In the genomic region with DNA sequence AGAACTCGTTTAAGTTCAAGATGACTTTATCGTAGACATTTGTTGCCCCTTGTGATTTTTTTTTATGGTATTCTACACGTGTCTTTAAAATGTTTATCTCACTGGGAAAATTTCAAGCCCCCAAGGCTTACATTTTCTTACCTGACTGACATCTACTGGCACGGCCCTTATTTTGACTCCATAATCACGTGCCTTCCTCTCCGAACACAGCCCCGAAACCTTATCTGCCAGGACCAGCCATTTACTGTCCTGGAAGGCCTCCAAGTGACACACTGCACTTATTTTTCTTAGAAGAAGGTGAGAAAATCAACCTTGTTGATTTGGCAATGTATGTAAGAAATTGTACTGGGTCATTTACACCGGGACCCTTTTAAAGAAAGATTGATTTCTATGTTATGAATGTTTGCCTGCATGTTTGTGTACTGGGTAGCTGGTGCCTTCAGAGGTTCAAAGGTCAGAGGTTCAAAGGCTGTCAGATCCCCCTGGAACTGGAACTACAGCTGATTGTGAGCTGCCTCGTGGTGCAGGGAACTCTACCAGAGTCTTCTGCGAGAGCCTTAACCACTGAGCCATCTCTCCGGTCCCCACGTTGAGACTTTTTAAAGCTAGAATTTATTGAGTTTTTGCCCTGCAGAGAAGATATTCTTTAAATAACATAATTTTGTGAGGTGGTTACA, we compare ENCODE assay signal across 17 mouse cellular contexts. TPM values are rescaled to one million over a fixed set of nuclear protein-coding genes. Genes with fewer than 3 reads are reported as not detected.
A peak's percentile ranks its signal among the peaks of the same experiment; 100 is the strongest.
DNase-seq lines count a peak whose midpoint lies in the region; ATAC-seq and TF ChIP-seq lines count a peak whose summit lies in the region.
"Had no signal": no experiment of that assay in that cellular context is flagged by ENCODE, and none has a peak within 500 bp of the region (broad histone marks: within the 10 kb centered on the region; RNA-seq: fewer than 3 reads in every experiment).

No protein-coding gene starts in this region.

- H3K9me3 ChIP-seq in limb, embryonic 12.5 days: no peaks in the 10 kb centered on the region
- H3K9me3 ChIP-seq in limb, embryonic 10.5 days (replicated peaks): no peaks in the 10 kb centered on the region
- no peaks in the 10 kb centered on the region for H3K9me3 ChIP-seq in liver, embryonic 14.5 days (ENCODE audit: control insufficient read depth, low read length)
- H3K9me3 ChIP-seq: forebrain, embryonic 12.5 days; lung, embryonic 15.5 days had no signal

- H3K9ac ChIP-seq in limb, embryonic 12.5 days (replicated peaks): no peak overlapping the region
- H3K9ac ChIP-seq in liver, embryonic 14.5 days (replicated peaks): peak overlapping the region; percentile 50
- H3K9ac ChIP-seq: forebrain, embryonic 12.5 days; hindbrain, embryonic 14.5 days; lung, embryonic 15.5 days had no signal

- no peak for TF ChIP-seq CTCF in liver, embryonic 14.5 days (IDR thresholded peaks at IDR 0.05; ENCODE audit: low read depth)

- peak; percentile 91 for TF ChIP-seq EP300 in liver, embryonic 14.5 days (IDR thresholded peaks at IDR 0.05; ENCODE audit: low read depth)

- H3K4me1 ChIP-seq in limb, embryonic 12.5 days (replicated peaks): peaks cover 5% of the 10 kb centered on the region
- peaks cover 7% of the 10 kb centered on the region for H3K4me1 ChIP-seq in limb, embryonic 10.5 days
- peaks cover 45 to 53% of the 10 kb centered on the region in 2 experiments for H3K4me1 ChIP-seq in liver, embryonic 14.5 days (replicated peaks; ENCODE audit: control insufficient read depth in 2 of 2, insufficient read depth in 2 of 2, low read length in 1 of 2)

- H3K4me2 ChIP-seq in limb, embryonic 12.5 days: no peak overlapping the region
- peak overlapping the region; percentile 61 for H3K4me2 ChIP-seq in liver, embryonic 14.5 days (ENCODE audit: low read depth)
- H3K4me2 ChIP-seq: forebrain, embryonic 12.5 days; hindbrain, embryonic 14.5 days; lung, embryonic 15.5 days had no signal

- no peaks in the 10 kb centered on the region for H3K27me3 ChIP-seq in limb, embryonic 12.5 days
- no peaks in the 10 kb centered on the region for H3K27me3 ChIP-seq in limb, embryonic 10.5 days (ENCODE audit: low read depth, poor library complexity, severe bottlenecking)
- no peaks in the 10 kb centered on the region for H3K27me3 ChIP-seq in liver, embryonic 14.5 days (ENCODE audit: control insufficient read depth, insufficient read depth, low read length)
- H3K27me3 ChIP-seq: forebrain, embryonic 12.5 days; lung, embryonic 15.5 days had no signal

- ATAC-seq in limb, embryonic 12.5 days (ENCODE audit: insufficient number of reproducible peaks, insufficient read depth, low FRiP score, low TSS enrichment, low read depth): no peak
- peak; percentile 33; the same call in 1 of the 2 replicates for ATAC-seq in common myeloid progenitor, adult 5-6 weeks (replicated peaks; ENCODE audit: low read depth, poor library complexity, severe bottlenecking)
- peak; percentile 73 for ATAC-seq in liver, embryonic 14.5 days (ENCODE audit: insufficient read depth)
- ATAC-seq: CD4-positive, CD25-positive, alpha-beta regulatory T cell, adult 4 months; intestine, postnatal 0 days had no signal

- no peak overlapping the region for H3K4me3 ChIP-seq in limb, embryonic 12.5 days (replicated peaks)
- no peak overlapping the region for H3K4me3 ChIP-seq in limb, embryonic 10.5 days
- peak overlapping the region in 1 of 2 experiments; percentile 21; a peak in 1 of 4 replicates for H3K4me3 ChIP-seq in liver, embryonic 14.5 days (ENCODE audit: insufficient read depth in 1 of 2, low read depth in 2 of 2, low read length in 2 of 2)
- H3K4me3 ChIP-seq: forebrain, embryonic 12.5 days; lung, embryonic 15.5 days had no signal

- no peak for DNase-seq in limb, embryonic 10.5 days (ENCODE audit: low spot score)
- peak; percentile 90 to 94 (median 90) for DNase-seq in liver, embryonic 14.5 days (ENCODE audit: low read depth in 3 of 3, low spot score in 3 of 3)
- peak; percentile 83 to 85 for DNase-seq in spleen, postnatal 4 days (ENCODE audit: low spot score in 2 of 2)
- DNase-seq in gastrocnemius, postnatal 4 days (ENCODE audit: low spot score in 2 of 2): no peak
- no peak for DNase-seq in cerebellum, adult 11 months
- DNase-seq in right cerebral cortex, postnatal 4 days: no peak
- DNase-seq: cerebellum, adult 9-10 months; kidney, postnatal 36 days; thymus, postnatal 36 days had no signal

- no peaks in the 10 kb centered on the region for H3K36me3 ChIP-seq in limb, embryonic 12.5 days
- no peaks in the 10 kb centered on the region for H3K36me3 ChIP-seq in limb, embryonic 10.5 days
- H3K36me3 ChIP-seq in liver, embryonic 14.5 days (replicated peaks; ENCODE audit: control insufficient read depth, insufficient read depth, low read depth): no peaks in the 10 kb centered on the region
- H3K36me3 ChIP-seq: forebrain, embryonic 12.5 days; lung, embryonic 15.5 days had no signal

- 77% methylated on average over 12 of the region's 12 CpGs for WGBS in limb, embryonic 12.5 days
- WGBS in limb, embryonic 10.5 days: 85% methylated on average over 12 of the region's 12 CpGs
- WGBS in liver, embryonic 14.5 days (ENCODE audit: insufficient replicate concordance): 25% methylated on average over 12 of the region's 12 CpGs

- H3K27ac ChIP-seq in limb, embryonic 12.5 days: 0 out of 2 replicates have a peak overlapping the region, but pooled peaks have one; percentile 7
- no peak overlapping the region for H3K27ac ChIP-seq in limb, embryonic 10.5 days
- peak overlapping the region; percentile 96 for H3K27ac ChIP-seq in liver, embryonic 14.5 days
- H3K27ac ChIP-seq: forebrain, embryonic 12.5 days; hindbrain, embryonic 14.5 days; lung, embryonic 15.5 days had no signal

RNA-seq across cellular contexts. Expression of gene Bpgm, which starts 4.4 kb away (rescaled TPM):
- 51.0 and 51.5 TPM in 2 replicates for polyA plus RNA-seq in limb, embryonic 12.5 days (2016; fragmentation: Nextera tagmentation; extraction: Ambion mirVana)
- polyA plus RNA-seq in limb, embryonic 10.5 days (2016; fragmentation: Nextera tagmentation; extraction: Ambion mirVana): 46.7 and 49.5 TPM in 2 replicates
- 26.4 and 27.2 TPM in 2 replicates for total RNA-seq in common myeloid progenitor, adult 5-6 weeks (2017)
- polyA plus RNA-seq in liver, embryonic 14.5 days (2012; rRNA removed): 84.9 and 140 TPM in 2 replicates
- 136 and 143 TPM in 2 replicates for polyA plus RNA-seq in liver, embryonic 14.5 days (2014; fragmentation: Nextera tagmentation; extraction: Ambion mirVana)
- total RNA-seq in gastrocnemius, postnatal 4 days (2021): 10 to 100 TPM; 29.3 to 32.8 TPM

RNA-seq across cellular contexts. Expression of gene Akr1b7, which starts 59.4 kb away (rescaled TPM):
- polyA plus RNA-seq in limb, embryonic 12.5 days (2016; fragmentation: Nextera tagmentation; extraction: Ambion mirVana): 0.22 TPM in 1 of 2 replicates, not detected in the other
- polyA plus RNA-seq in limb, embryonic 10.5 days (2016; fragmentation: Nextera tagmentation; extraction: Ambion mirVana): 0.26 TPM in 1 of 2 replicates, not detected in the other
- not detected in 2 replicates for total RNA-seq in common myeloid progenitor, adult 5-6 weeks (2017)
- 1.7 and 2.4 TPM in 2 replicates for polyA plus RNA-seq in liver, embryonic 14.5 days (2012; rRNA removed)
- 5.1 and 5.4 TPM in 2 replicates for polyA plus RNA-seq in liver, embryonic 14.5 days (2014; fragmentation: Nextera tagmentation; extraction: Ambion mirVana)
- total RNA-seq in gastrocnemius, postnatal 4 days (2021): under 1 TPM in 1 of 2 experiments, not detected in 1; 0.49 TPM
- total RNA-seq: neutrophil, adult 5-6 weeks had no signal
- polyA plus RNA-seq: forebrain, embryonic 12.5 days; hindbrain, embryonic 14.5 days; lung, embryonic 15.5 days had no signal

Comparison
In these comparisons a context has a peak if more than half of its experiments do, and no peak if none do; other contexts are left out.
1. DNase-seq: peak in liver, embryonic 14.5 days (3 of 3) and spleen, postnatal 4 days (2 of 2); none in limb, embryonic 10.5 days (single experiment), gastrocnemius, postnatal 4 days (0 of 2), cerebellum, adult 11 months (single experiment) and right cerebral cortex, postnatal 4 days (single experiment).